Mouse (Mus musculus) megakaryocyte-erythroid progenitor cell, adult 5-6 weeks (primary cell): ENCODE data around the gene Ifnab. TPM values are rescaled to one million over a fixed set of nuclear protein-coding genes. Genes with fewer than 3 reads are reported as not detected.

Source experiments
- ATAC-seq: replicated peaks from 2 replicates; pipeline ENCODE4 v1.8.0; 2016; ENCODE audit warnings: mild to moderate bottlenecking, inconsistent platforms; ENCODE audit not compliant: severe bottlenecking, poor library complexity, low FRiP score, low TSS enrichment
- total RNA-seq, 2 experiments: library from RNA; stranded (forward) in 1 of 2; stranded (reverse) in 1 of 2; fragments of 200-1000, 215-1000 nt in 1 of 2; fragments of >200 nt in 1 of 2; fragmentation: Nextera tagmentation in 1 of 2; gene quantifications; 2 replicates each; pipeline ENCODE4 v1.2.3; 2014 to 2017

Gene Ifnab
- total RNA-seq (2014; fragmentation: Nextera tagmentation) (not detected in 2 replicates), total RNA-seq (2017) (not detected in 2 replicates)

DNA sequence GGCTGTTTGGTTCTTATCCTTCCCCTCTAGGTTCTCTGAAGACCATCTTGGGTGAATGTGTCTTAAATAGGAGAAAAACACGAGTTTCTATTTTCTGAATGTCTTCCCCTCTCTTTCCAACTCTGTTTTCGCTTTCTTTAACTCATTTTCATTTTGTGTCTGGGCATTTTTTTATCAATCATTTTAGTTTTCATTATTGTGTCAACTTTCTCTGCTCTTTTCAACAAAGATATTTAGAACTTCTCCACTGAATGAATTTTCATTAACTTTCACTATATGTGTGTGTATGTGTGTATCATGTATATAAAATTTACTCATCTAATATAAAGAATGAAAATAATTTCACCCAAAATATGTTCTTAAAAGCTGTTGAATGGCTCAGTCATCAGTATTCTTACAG is at the start of gene Ifnab:
Ifnab (minus strand) TSS at position 101 of the 400 bp plus-strand sequence.
- ATAC-seq = no peak

- ATAC-seq = no peak
These were observed 47.9 kb upstream of the Ifnab start for GRCm38 (mm10) chr4:88739036-88739435.

- peak; percentile 87 for ATAC-seq
These were observed 47.3 kb upstream of the Ifnab start for GRCm38 (mm10) chr4:88738480-88738879.

GRCm38 (mm10) chr4:88727324-88727723 is 36.2 kb upstream of the Ifnab start:
- peak; percentile 98 for ATAC-seq

DNA sequence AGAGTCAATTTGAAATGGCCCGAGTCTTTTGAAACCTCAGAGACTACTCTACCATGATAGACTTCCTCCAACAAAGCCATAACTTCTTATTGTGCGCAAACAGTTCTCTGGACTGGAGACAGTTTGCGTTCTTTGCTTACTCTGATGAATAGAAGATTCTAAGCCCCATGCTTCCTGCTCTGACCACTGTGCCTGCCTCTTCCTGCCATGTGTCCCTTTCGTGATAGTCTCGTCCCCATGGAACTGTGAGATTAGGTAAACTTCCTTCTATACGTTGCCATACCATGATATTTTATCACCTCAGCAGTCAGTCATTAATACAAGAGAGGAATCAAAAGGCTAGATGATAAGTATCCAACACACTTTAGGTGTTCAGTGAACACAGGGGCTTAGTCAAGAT is 35.6 kb upstream of the Ifnab start:
- ATAC-seq = no peak

- ATAC-seq = no peak
These were observed 32.4 kb upstream of the Ifnab start for GRCm38 (mm10) chr4:88723497-88724090.

GRCm38 (mm10) chr4:88721791-88722721 is 30.9 kb upstream of the Ifnab start, which contains the start of the genes Gm26566 and Klhl9:
Gm26566 (plus strand) TSS chr4:88721805.
Klhl9 (minus strand) TSS chr4:88722465.
- ATAC-seq = peak; percentile 89

GRCm38 (mm10) chr4:88718715-88719114 is 27.6 kb upstream of the Ifnab start:
- no peak for ATAC-seq

DNA sequence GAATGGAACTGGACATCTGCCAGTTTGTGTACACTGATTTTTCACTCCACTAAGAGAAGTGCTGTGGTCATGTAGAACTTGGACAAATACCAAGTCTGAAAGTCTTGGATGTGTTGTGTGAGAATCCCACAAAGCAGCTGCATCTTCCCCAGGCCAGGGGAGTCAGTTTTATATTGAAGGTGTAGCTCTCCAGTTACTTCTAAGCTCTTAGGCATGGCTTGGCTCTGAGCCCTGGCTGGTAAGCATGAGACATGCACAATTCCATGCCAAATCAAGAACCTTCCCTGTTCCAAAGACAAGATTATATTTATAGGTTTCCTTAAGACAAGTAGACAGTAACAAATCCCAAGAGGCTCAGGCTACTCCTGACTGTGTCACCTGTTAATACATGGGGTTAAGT is 23.9 kb upstream of the Ifnab start:
- no peak for ATAC-seq

DNA sequence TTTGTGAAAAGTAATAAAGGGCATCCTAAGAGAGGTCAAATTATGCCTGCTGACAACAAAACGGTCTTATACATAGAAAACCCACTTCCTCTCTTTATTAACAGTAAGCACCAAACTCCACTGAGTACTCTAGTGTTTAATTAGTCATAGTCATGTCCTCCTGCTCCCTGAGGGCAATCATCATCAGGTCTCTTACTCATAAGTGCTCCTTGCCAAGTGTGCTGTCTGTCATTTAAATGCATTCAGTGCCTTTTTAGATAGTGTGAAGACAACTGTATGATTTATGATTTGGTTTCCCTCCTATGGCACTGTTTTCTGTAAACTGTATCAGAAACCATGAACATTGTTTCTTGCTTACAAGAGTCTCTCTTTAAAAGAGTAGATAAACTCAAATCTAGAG is 23.1 kb upstream of the Ifnab start:
- ATAC-seq = no peak

DNA sequence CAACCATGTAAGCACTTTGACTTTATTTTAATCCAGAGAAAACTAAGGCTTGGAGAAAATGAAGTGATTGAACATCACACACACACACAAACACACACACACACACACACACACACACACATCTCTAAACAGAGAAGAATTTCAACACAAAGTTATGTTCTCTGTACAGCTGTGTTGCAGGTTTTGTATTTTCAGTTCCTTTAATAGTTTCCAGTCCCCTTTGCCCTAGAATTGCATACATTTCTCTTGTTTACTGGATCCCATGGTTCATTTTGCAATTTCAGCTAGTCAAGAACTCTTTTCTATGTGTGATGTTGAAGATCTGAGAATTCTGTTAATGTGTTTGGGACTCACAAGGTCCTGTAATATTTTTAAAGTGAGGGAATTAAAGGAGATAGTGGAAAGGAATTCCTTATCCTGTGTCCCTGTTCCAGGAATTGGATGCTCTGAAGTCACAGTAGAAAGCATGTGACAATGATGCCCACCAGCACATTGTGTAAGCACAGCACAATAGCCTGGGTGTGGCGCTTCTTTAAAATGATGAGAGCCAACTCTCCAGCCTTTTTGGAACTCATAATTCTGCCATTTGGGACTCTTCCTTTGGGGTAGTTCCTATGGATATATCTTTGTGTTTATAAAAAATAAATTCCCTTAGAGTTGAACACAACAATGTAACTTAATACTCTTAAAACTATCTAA is 16.1 kb upstream of the Ifnab start:
- ATAC-seq = no peak

DNA sequence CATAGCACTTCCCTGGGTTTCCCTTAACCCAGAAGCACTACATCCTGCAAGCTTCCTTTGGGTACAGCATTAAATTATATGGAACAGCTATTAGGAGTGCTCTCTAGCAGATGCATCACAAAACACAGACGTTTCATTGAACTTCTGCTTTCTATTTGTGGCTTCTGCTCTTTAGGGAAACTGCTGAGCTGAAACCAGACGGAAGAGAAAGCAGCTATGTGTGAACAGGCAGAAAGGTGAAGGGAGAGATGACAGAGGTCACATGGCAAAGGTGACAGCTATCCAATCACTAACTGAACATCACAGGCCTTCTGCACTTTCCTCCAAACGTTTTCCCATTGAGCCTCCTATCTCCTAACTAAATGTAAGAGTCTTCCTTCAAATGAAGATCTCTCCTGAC is 14.8 kb upstream of the Ifnab start:
- no peak for ATAC-seq

- ATAC-seq = no peak
These were observed 8.1 kb upstream of the Ifnab start for GRCm38 (mm10) chr4:88699301-88699700.

DNA sequence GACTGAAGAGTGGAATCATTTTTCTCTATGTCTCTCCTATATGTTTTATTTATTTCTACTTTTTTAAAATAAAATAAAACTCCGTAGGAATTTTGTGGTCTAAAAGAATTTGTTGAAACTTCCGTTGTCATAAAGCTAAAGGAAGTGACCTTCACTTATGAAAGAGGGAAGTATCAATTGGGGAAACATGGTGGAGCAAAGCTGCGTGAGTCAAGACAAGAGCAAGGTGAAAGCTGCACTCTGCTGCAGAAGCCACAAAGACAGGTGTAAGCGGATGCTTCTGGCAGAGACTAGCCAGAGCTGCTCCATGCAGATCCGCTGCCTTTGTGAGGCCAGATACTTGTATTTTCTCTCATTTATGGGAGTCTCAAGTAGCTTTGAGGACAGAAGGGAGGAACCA is 7.6 kb upstream of the Ifnab start:
- no peak for ATAC-seq

DNA sequence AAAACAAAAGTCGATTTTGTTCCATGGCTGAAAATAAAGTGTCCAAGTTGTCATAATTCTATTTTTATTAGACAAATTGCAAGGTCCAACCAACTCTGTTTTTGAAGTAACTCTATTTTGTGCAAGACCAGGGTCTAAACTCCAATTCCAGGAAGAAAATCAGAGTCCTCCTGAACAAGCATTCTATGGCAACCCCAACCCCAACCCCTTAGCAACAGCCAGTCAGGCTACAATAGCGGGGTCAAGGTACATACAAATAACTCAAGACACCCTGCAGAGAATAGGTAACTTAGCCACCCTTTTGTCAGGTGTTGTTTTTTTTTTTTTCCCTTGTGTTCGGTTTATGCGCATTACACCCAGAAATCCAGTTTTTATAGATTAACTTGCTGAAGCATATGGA is 6.6 kb upstream of the Ifnab start:
- ATAC-seq = no peak

GRCm38 (mm10) chr4:88697108-88697507 is 5.9 kb upstream of the Ifnab start:
- ATAC-seq = no peak

- peak; percentile 99 for ATAC-seq
These were observed 5.2 kb upstream of the Ifnab start for GRCm38 (mm10) chr4:88696237-88696884.

- ATAC-seq = no peak
These were observed 2.2 kb upstream of the Ifnab start for GRCm38 (mm10) chr4:88693392-88693791.

GRCm38 (mm10) chr4:88692537-88692936 is 1.4 kb upstream of the Ifnab start:
- no peak for ATAC-seq

GRCm38 (mm10) chr4:88683812-88684211 is 7.3 kb downstream of the Ifnab start, which contains the start of gene Ifna2:
Ifna2 (minus strand) TSS chr4:88683912.
- no peak for ATAC-seq
